Mouse (Mus musculus): ENCODE results near the gene Lrp4. TPM values are rescaled to one million over a fixed set of nuclear protein-coding genes. Genes with fewer than 3 reads are reported as not detected.

Lrp4 gene
- polyA plus RNA-seq, 1 experiment, result 5.9 TPM

DNA sequence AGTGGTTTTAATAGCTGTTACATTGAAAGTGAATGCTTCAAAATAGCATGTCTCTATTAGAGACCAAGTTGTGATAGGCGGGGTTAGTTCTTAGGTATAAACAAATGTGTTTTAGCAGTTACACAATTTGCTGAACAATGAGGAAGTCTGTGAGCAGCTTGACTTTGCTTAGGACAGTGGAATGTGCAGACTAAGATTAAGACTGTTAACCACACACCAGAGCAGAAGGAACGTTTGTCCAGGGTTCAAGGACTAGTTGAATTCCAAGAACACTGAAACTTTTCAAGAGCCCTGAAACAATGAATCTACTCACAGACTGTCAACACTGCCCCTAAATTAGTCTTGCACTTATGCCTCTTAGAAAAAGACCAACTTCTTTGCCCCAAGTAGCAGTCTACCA lies 15.6 kb upstream of the Lrp4 start:
- TF ChIP-seq CTCF (IDR thresholded peaks at IDR 0.05; ENCODE audit: borderline replicate concordance, insufficient read depth, low read depth, low read length) (no peak), POLR2A (IDR thresholded peaks at IDR 0.05; ENCODE audit: borderline replicate concordance, insufficient read depth, low read length) (no peak)
- WGBS, result 74% methylated on average over 2 of the region's 2 CpGs
- no peak overlapping the region for H3K4me3 ChIP-seq (replicated peaks; ENCODE audit: insufficient read depth, low read depth, low read length)
- no peak for DNase-seq
- no peaks in the 10 kb centered on the region for H3K4me1 ChIP-seq (ENCODE audit: control insufficient read depth, insufficient read depth, low read length)
- H3K27ac ChIP-seq (ENCODE audit: insufficient read depth, low read length), result no peak overlapping the region
- no peaks in the 10 kb centered on the region for H3K27me3 ChIP-seq (ENCODE audit: control insufficient read depth, insufficient read depth, low read length)

DNA sequence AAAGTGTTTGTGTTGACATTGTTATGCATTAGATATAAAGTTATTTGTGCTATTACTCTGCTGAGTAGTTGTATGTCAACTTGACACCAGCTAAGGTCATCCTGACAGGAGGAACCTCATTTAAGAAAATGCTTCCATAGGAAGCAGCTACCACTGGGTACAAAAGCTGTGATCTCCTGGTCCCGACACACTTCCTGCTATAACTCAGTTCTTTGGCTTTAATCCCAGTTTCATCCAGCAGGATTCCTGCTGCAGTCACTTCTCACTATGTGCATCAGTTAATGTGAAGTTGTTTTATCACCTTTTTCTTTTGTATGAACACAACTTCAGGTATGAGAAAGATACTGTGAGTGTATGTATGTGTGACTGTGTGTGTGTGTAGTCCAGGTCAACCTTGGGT lies 15.1 kb upstream of the Lrp4 start:
- H3K4me1 ChIP-seq (ENCODE audit: control insufficient read depth, insufficient read depth, low read length), result no peaks in the 10 kb centered on the region
- no peak overlapping the region for H3K27ac ChIP-seq (ENCODE audit: insufficient read depth, low read length)
- no peak for DNase-seq
- H3K4me3 ChIP-seq (replicated peaks; ENCODE audit: insufficient read depth, low read depth, low read length), result no peak overlapping the region
- TF ChIP-seq POLR2A (IDR thresholded peaks at IDR 0.05; ENCODE audit: borderline replicate concordance, insufficient read depth, low read length) (no peak), CTCF (IDR thresholded peaks at IDR 0.05; ENCODE audit: borderline replicate concordance, insufficient read depth, low read depth, low read length) (no peak)
- H3K27me3 ChIP-seq (ENCODE audit: control insufficient read depth, insufficient read depth, low read length), result no peaks in the 10 kb centered on the region
- 11% methylated on average over 1 of the region's 1 CpGs for WGBS

DNA sequence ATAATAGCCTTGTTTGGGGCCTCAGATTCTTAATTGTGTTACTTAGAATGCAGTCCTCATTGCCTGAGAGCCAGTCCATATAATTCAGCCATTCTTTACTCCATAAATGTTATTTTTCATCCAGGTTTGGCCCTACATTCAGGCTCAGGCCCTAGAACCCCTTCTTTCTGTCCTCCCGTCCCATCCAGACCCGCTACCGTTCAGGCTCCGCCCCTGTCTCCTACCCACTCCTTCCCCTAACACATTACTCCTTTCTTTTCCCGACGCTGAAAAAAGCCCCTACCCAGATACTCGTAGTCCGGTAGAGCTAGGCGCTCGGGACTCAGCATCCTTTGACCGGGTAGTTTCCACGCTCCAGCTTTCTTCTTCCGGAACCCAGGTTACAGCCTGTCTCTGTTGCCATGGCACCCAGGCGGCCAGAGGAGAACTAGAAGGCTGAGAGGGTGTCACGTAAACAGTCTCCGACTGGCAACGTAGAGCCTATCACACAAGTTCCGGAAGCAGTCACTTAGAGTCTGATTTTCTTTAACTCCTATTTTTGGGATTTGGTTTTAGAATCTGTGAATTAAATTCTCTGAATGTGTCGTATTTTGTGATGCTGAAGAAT lies 12.9 kb upstream of the Lrp4 start, which contains the start of gene 1110051M20Rik:
TSS of gene 1110051M20Rik (minus strand) at position 419 of the 607 bp plus-strand sequence.
- H3K27ac ChIP-seq (ENCODE audit: insufficient read depth, low read length), result no peak within 1 kb of the TSS
- H3K27me3 ChIP-seq (ENCODE audit: control insufficient read depth, insufficient read depth, low read length), result no peaks in the 10 kb centered on the region
- H3K4me3 ChIP-seq (replicated peaks; ENCODE audit: insufficient read depth, low read depth, low read length), result peak within 1 kb of the TSS; percentile 89
- TF ChIP-seq CTCF (IDR thresholded peaks at IDR 0.05; ENCODE audit: borderline replicate concordance, insufficient read depth, low read depth, low read length), result no peak
- peak; percentile 32; the same call in 1 of the 2 replicates for TF ChIP-seq POLR2A (IDR thresholded peaks at IDR 0.05; ENCODE audit: borderline replicate concordance, insufficient read depth, low read length)
- H3K4me1 ChIP-seq (ENCODE audit: control insufficient read depth, insufficient read depth, low read length), result no peaks in the 10 kb centered on the region
- peak; percentile 88 to 92 for DNase-seq
- under 1% methylated on average over 19 of the region's 19 CpGs for WGBS

DNA sequence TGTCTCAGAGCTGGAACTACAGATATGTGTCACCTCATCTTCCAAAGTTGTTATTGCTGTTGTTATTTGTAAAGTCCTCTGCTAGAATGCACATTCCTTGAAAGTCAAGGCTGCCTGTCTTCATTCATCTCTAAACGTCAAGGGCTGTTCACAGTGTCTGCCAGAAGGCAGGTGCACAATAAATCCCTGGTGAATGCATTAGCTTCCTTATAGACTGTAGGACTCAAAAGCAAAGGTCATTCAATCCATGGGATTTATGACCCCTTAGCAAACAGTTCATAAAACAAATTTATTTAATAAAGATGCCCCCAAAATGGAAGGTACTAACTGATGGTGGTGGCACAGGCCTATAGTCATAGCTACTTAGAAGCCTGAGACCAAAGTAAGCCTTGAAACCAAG lies 7.6 kb upstream of the Lrp4 start:
- H3K4me3 ChIP-seq (replicated peaks; ENCODE audit: insufficient read depth, low read depth, low read length), result no peak overlapping the region
- TF ChIP-seq POLR2A (IDR thresholded peaks at IDR 0.05; ENCODE audit: borderline replicate concordance, insufficient read depth, low read length) (no peak), CTCF (IDR thresholded peaks at IDR 0.05; ENCODE audit: borderline replicate concordance, insufficient read depth, low read depth, low read length) (no peak)
- no peak for DNase-seq
- no peaks in the 10 kb centered on the region for H3K27me3 ChIP-seq (ENCODE audit: control insufficient read depth, insufficient read depth, low read length)
- WGBS, result 53% methylated on average over 1 of the region's 1 CpGs
- no peak overlapping the region for H3K27ac ChIP-seq (ENCODE audit: insufficient read depth, low read length)
- no peaks in the 10 kb centered on the region for H3K4me1 ChIP-seq (ENCODE audit: control insufficient read depth, insufficient read depth, low read length)

DNA sequence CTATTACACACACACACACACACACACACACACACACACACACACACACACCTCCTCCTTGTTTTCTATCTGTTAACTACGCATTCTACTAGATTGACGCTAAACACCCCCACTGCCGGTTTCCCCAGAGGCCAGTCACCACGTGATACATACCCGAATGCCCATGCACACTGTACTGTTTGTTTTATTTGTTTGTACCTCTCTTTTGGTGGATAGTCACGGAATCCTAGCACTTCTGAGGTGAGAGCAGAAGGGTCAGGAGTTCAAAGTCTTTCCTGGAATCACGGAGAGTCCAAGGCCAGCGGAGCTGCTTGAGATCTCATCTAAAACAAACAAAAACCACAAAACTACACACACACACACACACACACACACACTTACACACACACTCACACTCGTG lies 7.0 kb upstream of the Lrp4 start:
- H3K4me1 ChIP-seq (ENCODE audit: control insufficient read depth, insufficient read depth, low read length), result no peaks in the 10 kb centered on the region
- no peak overlapping the region for H3K4me3 ChIP-seq (replicated peaks; ENCODE audit: insufficient read depth, low read depth, low read length)
- no peak overlapping the region for H3K27ac ChIP-seq (ENCODE audit: insufficient read depth, low read length)
- WGBS, result 76% methylated on average over 9 of the region's 9 CpGs
- H3K27me3 ChIP-seq (ENCODE audit: control insufficient read depth, insufficient read depth, low read length), result no peaks in the 10 kb centered on the region
- TF ChIP-seq POLR2A (IDR thresholded peaks at IDR 0.05; ENCODE audit: borderline replicate concordance, insufficient read depth, low read length), result no peak
- TF ChIP-seq CTCF (IDR thresholded peaks at IDR 0.05; ENCODE audit: borderline replicate concordance, insufficient read depth, low read depth, low read length), result no peak
- DNase-seq, result no peak

DNA sequence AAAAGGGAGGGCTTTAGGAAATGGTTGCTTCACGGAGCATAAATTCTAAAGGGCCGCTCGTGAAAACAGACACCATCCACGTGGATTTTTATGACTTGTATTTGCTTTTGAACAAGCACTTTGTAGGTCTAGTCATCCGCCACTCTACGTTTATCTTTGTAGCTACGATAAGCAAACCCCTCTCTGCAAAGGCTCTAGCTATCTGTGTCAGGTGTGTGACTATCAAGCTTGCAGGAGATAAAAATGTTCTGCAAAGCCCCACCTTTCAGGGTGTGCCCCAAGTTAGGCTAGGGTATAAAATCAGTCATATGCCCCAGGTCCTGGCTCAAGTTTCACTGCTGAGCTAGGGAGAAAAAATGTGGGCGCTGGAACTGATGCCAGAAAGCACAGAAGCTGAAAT lies 4.7 kb upstream of the Lrp4 start:
- H3K27me3 ChIP-seq (ENCODE audit: control insufficient read depth, insufficient read depth, low read length), result no peaks in the 10 kb centered on the region
- H3K4me3 ChIP-seq (replicated peaks; ENCODE audit: insufficient read depth, low read depth, low read length), result no peak overlapping the region
- H3K27ac ChIP-seq (ENCODE audit: insufficient read depth, low read length), result no peak overlapping the region
- TF ChIP-seq CTCF (IDR thresholded peaks at IDR 0.05; ENCODE audit: borderline replicate concordance, insufficient read depth, low read depth, low read length) (no peak), POLR2A (IDR thresholded peaks at IDR 0.05; ENCODE audit: borderline replicate concordance, insufficient read depth, low read length) (no peak)
- DNase-seq, result no peak
- no peaks in the 10 kb centered on the region for H3K4me1 ChIP-seq (ENCODE audit: control insufficient read depth, insufficient read depth, low read length)
- 58% methylated on average over 8 of the region's 8 CpGs for WGBS

DNA sequence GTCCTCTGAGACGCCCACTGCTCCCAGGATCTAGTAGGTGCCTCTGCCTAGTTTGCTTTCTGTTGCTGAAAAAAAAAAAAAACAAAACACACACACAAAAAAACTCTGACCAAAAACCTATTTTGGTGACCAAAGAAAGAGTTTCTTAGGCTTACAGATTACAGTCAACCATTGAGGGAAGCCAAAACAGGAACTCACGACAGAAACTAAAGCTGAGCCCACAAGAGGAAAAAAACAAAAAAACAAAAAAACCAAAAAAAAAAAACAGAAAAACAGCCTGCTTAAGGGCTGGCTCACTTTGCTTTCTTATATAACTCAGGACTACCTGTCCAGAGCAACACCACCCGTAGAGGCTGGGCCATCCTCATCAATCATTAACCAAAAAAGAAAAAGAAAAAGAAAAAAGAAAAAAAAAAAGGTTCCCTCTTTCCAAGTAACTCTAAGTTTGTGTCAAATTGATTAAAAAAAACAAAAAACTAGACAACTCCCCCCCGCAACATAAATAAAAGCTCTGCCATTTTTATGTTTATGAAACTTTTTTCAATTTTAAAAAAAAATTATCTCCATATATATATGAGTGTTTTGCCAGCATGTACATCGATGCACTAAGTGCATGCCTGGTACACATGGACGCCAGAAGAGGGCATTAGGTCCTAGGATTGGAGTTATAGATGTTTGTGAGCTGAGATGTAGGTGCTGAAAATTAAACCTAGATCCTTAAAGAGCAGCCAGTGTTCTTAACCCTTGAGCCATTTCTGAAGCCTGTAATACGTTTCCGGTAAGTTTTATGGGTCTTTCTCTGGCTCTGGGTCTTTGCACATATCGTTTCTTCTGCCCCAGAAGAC lies 3.9 kb upstream of the Lrp4 start:
- no peak overlapping the region for H3K27ac ChIP-seq (ENCODE audit: insufficient read depth, low read length)
- DNase-seq, result no peak
- no peaks in the 10 kb centered on the region for H3K4me1 ChIP-seq (ENCODE audit: control insufficient read depth, insufficient read depth, low read length)
- TF ChIP-seq CTCF (IDR thresholded peaks at IDR 0.05; ENCODE audit: borderline replicate concordance, insufficient read depth, low read depth, low read length) (no peak), POLR2A (IDR thresholded peaks at IDR 0.05; ENCODE audit: borderline replicate concordance, insufficient read depth, low read length) (no peak)
- no peak overlapping the region for H3K4me3 ChIP-seq (replicated peaks; ENCODE audit: insufficient read depth, low read depth, low read length)
- no peaks in the 10 kb centered on the region for H3K27me3 ChIP-seq (ENCODE audit: control insufficient read depth, insufficient read depth, low read length)
- WGBS, result 87% methylated on average over 9 of the region's 9 CpGs

DNA sequence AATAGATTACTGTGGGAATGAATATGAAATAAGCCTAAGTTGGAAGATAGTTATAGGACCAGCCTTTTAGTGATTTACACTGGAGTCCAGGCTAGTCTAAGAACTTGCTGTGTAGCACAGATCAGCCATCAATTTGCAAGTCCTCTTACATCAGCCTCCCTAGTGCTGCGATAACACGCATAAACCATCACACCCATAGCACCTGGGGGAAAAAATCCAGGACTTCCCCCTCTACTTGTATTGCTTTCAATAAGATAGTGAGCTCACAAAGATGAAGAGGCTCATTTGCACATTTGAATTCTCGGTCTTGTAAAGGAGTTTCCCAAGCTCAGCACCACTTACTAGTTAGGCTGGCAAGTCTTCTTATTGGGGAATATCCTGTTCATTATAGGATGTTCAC lies 2.9 kb upstream of the Lrp4 start:
- H3K27me3 ChIP-seq (ENCODE audit: control insufficient read depth, insufficient read depth, low read length), result no peaks in the 10 kb centered on the region
- H3K4me3 ChIP-seq (replicated peaks; ENCODE audit: insufficient read depth, low read depth, low read length), result no peak overlapping the region
- WGBS, result 97% methylated on average over 3 of the region's 3 CpGs
- TF ChIP-seq POLR2A (IDR thresholded peaks at IDR 0.05; ENCODE audit: borderline replicate concordance, insufficient read depth, low read length) (no peak), CTCF (IDR thresholded peaks at IDR 0.05; ENCODE audit: borderline replicate concordance, insufficient read depth, low read depth, low read length) (no peak)
- H3K27ac ChIP-seq (ENCODE audit: insufficient read depth, low read length), result no peak overlapping the region
- H3K4me1 ChIP-seq (ENCODE audit: control insufficient read depth, insufficient read depth, low read length), result no peaks in the 10 kb centered on the region
- DNase-seq, result no peak
